ENCODE assay signal across 14 mouse cellular contexts in genomic region chr3:79360317-79361101, GRCm38 (mm10). TPM values are rescaled to one million over a fixed set of nuclear protein-coding genes. Genes with fewer than 3 reads are reported as not detected.
A peak's percentile ranks its signal among the peaks of the same experiment; 100 is the strongest.
DNase-seq lines count a peak whose midpoint lies in the region; ATAC-seq and TF ChIP-seq lines count a peak whose summit lies in the region.
"Had no signal": no experiment of that assay in that cellular context is flagged by ENCODE, and none has a peak within 500 bp of the region (broad histone marks: within the 10 kb centered on the region; RNA-seq: fewer than 3 reads in every experiment).

No protein-coding gene starts in this region.

- H3K4me3 ChIP-seq in embryonic facial prominence, embryonic 11.5 days (ENCODE audit: low read depth, low read length), result no peak overlapping the region
- H3K4me3 ChIP-seq in limb, embryonic 14.5 days (replicated peaks; ENCODE audit: low read length), result no peak overlapping the region

- H3K9ac ChIP-seq in embryonic facial prominence, embryonic 11.5 days (replicated peaks; ENCODE audit: low read length), result no peak overlapping the region
- no peak overlapping the region for H3K9ac ChIP-seq in limb, embryonic 14.5 days (ENCODE audit: low read depth, low read length, severe bottlenecking)

- H3K4me1 ChIP-seq in embryonic facial prominence, embryonic 11.5 days (ENCODE audit: control insufficient read depth, insufficient read depth, low read length), result no peaks in the 10 kb centered on the region
- 0 out of 2 replicates have a peak, but pooled peaks cover 6% of the 10 kb centered on the region for H3K4me1 ChIP-seq in limb, embryonic 14.5 days (ENCODE audit: control insufficient read depth, insufficient read depth, low read length)

- no peak overlapping the region for H3K27ac ChIP-seq in embryonic facial prominence, embryonic 11.5 days (replicated peaks; ENCODE audit: low read depth, low read length)
- 0 out of 2 replicates have a peak overlapping the region, but pooled peaks have one; percentile 15 for H3K27ac ChIP-seq in limb, embryonic 14.5 days (replicated peaks; ENCODE audit: low read depth, low read length)
- H3K27ac ChIP-seq: macrophage had no signal

- no peaks in the 10 kb centered on the region for H3K9me3 ChIP-seq in embryonic facial prominence, embryonic 11.5 days (replicated peaks; ENCODE audit: control insufficient read depth, low read length)
- H3K9me3 ChIP-seq in limb, embryonic 14.5 days (ENCODE audit: control insufficient read depth, low read length), result no peaks in the 10 kb centered on the region

- 49% methylated on average over 15 of the region's 15 CpGs for WGBS in embryonic facial prominence, embryonic 11.5 days
- whole genome bisulfite sequencing in limb, embryonic 14.5 days, result 39% methylated on average over 15 of the region's 15 CpGs

- peak; percentile 70 for ATAC-seq in frontal cortex, adult (ENCODE audit: low TSS enrichment)
- ATAC-seq in embryonic facial prominence, embryonic 11.5 days (replicated peaks; ENCODE audit: insufficient number of reproducible peaks, low FRiP score, low TSS enrichment, low read depth), result no peak
- ATAC-seq in limb, embryonic 14.5 days (ENCODE audit: low FRiP score, low read depth), result no peak
- ATAC-seq: inflammation-experienced regulatory T-cells, adult 6 months had no signal

- DNase-seq in frontal cortex, postnatal 25 days (ENCODE audit: low spot score in 2 of 2), result no peak
- DNase-seq in left cerebral cortex, postnatal 25 days (ENCODE audit: low spot score in 2 of 2), result peak; percentile 5 to 8
- DNase-seq in left cerebral cortex, postnatal 4 days, result no peak
- DNase-seq in embryonic facial prominence, embryonic 11.5 days (ENCODE audit: low spot score), result peak; percentile 50
- peak; percentile 37 for DNase-seq in limb, embryonic 14.5 days (ENCODE audit: low spot score)
- no peak for DNase-seq in urinary bladder, adult 18-20 months (ENCODE audit: low spot score in 2 of 2)
- DNase-seq in natural killer cell, adult 2 months (ENCODE audit: low spot score in 2 of 2), result no peak
- DNase-seq: B cell, adult 2 months had no signal

- H3K27me3 ChIP-seq in embryonic facial prominence, embryonic 11.5 days (ENCODE audit: control insufficient read depth, insufficient read depth, low read length), result no peaks in the 10 kb centered on the region
- no peaks in the 10 kb centered on the region for H3K27me3 ChIP-seq in limb, embryonic 14.5 days (ENCODE audit: control insufficient read depth, insufficient read depth, low read length)

- H3K36me3 ChIP-seq in embryonic facial prominence, embryonic 11.5 days (replicated peaks; ENCODE audit: control insufficient read depth, insufficient read depth, low read depth, low read length), result no peaks in the 10 kb centered on the region
- H3K36me3 ChIP-seq in limb, embryonic 14.5 days (ENCODE audit: control insufficient read depth, insufficient read depth, low read length), result no peaks in the 10 kb centered on the region

- no peak for TF ChIP-seq POLR2A in limb, embryonic 14.5 days (IDR thresholded peaks at IDR 0.05; ENCODE audit: borderline replicate concordance, extremely low read depth, insufficient read depth, insufficient read length)

- intact Hi-C loops in left cerebral cortex, postnatal 25 days (cut with DNase I), result no loop called here
- intact Hi-C loops in left cerebral cortex, postnatal 4 days (cut with DNase I), result no loop called here

- H3K4me2 ChIP-seq in embryonic facial prominence, embryonic 11.5 days (ENCODE audit: low read depth, low read length), result no peak overlapping the region
- H3K4me2 ChIP-seq in limb, embryonic 14.5 days (replicated peaks; ENCODE audit: low read depth, low read length, severe bottlenecking), result no peak overlapping the region

RNA-seq across cellular contexts. Expression of gene Gm17359, which starts 24.0 kb away (rescaled TPM):
- total RNA-seq in left cerebral cortex, postnatal 25 days (2021), result not detected
- total RNA-seq in left cerebral cortex, postnatal 4 days (2021), result not detected
- polyA plus RNA-seq in embryonic facial prominence, embryonic 11.5 days (2014; fragmentation: Nextera tagmentation; extraction: Ambion mirVana), result not detected in 2 replicates
- polyA plus RNA-seq in limb, embryonic 14.5 days (2012; rRNA removed), result 0.08 TPM in 1 of 2 replicates, not detected in the other
- not detected in 2 replicates for polyA plus RNA-seq in limb, embryonic 14.5 days (2014; fragmentation: Nextera tagmentation; extraction: Ambion mirVana)
- total RNA-seq: left cerebral cortex, adult 8-10 months; neutrophil, adult 5-6 weeks had no signal
- polyA plus RNA-seq: cortical plate, adult 2 months; inflammation-experienced regulatory T-cells, adult 6 months; macrophage had no signal

Comparison
In these comparisons a context has a peak if more than half of its experiments do, and no peak if none do; other contexts are left out.
1. DNase-seq: peak in left cerebral cortex, postnatal 25 days (2 of 2), embryonic facial prominence, embryonic 11.5 days (single experiment) and limb, embryonic 14.5 days (single experiment); none in frontal cortex, postnatal 25 days (0 of 2), left cerebral cortex, postnatal 4 days (single experiment), urinary bladder, adult 18-20 months (0 of 2) and natural killer cell, adult 2 months (0 of 2).